Mouse (Mus musculus): ENCODE measurements around the gene Plcg2.
A peak's percentile ranks its signal among the peaks of the same experiment; 100 is the strongest.

Plcg2 gene

GRCm38 (mm10) chr8:117498179-117498914 lies at the start of gene Plcg2:
Gene Plcg2, plus strand, starts transcription at chr8:117498291.
- no peak for DNase-seq

DNA sequence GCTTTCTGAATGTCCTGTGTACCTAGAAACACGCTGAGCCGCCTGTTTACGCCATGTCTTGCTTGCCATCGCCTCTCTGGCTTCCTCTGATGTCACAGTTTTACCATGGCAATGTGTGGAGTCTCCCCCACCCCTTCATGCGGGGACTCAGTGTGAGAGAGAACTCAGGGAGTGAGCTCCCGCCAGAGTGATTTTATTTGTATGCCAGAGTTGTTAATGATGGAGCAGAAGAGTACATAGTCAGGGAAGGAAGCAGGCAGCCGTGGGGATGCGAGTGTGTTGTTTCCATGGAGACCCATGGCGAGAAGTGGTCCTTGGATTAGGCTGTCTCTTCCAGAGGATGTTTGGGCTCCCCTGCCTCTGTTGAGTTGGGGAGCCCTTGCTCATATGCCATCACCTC lies 47.0 kb upstream of the Plcg2 start:
- DNase-seq = no peak

GRCm38 (mm10) chr8:117453974-117454373 lies 44.1 kb upstream of the Plcg2 start:
- no peak for DNase-seq

DNA sequence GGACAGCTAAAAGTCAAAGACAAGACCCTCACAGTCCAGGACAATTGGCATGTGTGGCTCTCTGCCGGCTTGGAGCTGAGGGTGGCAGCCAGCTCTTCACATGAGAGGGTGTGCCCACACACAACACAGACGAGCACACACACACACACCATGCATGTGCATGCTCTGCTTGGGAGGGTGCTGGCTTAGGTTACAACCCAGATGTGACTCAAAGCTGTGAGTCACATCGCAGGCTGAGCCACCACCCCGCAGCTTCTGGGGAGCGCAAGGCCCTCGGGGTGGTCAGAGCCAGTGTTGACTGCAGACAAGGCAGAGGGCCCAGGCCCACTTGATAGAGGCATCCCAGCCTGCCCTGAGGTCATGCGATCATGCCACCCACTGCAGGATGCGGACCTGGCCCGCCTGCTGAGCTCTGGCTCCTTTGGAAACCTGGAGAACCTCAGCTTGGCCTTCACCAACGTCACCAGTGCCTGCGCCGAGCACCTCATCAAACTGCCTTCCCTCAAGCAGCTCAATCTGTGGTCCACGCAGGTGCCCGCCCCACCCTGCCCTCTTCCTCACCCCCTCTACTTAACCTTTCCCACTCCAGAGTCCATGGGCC lies 43.5 kb upstream of the Plcg2 start:
- no peak for DNase-seq

GRCm38 (mm10) chr8:117455701-117456100 lies 42.4 kb upstream of the Plcg2 start:
- no peak for DNase-seq

DNA sequence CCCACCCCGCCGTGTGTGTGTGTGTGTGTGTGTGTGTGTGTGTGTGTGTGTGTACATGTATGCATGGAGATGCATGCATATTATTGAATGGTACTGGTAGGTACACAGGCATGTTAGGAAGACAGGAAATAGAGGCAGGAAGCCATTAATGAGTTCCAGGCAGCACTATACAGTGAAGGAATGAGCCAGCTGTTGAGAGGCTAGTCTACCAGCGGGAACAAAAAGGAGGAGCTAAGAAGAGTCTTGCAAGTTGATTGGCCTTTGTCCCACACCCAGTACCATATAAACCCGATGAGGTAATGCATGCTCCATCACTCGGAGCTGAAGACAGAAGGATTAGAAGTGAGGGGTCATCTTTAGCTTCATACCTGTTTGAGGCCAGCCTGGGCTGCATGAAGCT lies 39.7 kb upstream of the Plcg2 start:
- no peak for DNase-seq

DNA sequence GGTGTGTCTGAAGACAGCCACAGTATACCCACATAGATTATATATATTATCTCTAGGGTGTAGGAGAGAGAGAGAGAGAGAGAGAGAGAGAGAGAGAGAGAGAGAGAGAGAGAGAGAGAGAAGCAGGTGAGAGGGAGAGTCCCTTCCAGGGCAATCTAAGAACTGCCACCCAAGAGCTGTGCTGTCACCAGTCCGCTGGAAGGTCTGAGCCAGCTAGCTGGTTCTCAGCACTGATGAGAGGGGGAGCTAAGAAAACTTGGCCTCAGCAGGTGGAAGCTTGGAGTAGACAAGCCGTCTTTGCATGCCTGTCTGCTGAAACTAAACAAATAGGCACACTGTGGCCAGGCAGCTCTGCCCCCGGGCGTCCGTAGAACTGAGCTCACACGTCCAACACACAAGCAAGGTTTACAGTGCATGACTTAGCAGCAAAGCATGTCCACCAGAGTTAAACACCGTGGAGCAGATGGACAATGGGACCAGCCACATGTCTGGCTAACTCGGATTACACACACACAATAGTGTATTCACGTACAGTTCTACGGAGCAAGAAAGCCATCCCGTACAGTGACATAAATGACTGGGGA lies 35.3 kb upstream of the Plcg2 start:
- DNase-seq = no peak

DNA sequence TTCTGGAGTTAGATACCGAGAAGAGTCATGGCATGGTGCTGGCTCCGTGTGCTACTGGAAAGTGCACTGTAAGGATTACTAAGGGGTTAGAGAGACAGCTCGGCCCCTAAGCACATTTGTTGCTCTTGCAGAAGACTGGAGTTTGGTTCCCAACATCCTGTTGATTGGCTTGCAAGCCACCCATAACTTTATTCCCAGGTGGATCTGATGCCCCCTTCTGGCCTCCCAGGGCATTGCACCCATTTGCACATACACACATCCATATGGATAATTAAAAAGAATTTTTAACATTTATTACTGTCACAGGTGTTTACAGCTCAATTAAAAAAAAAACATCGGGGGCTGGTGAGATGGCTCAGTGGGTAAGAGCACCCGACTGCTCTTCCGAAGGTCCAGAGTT lies 33.6 kb upstream of the Plcg2 start:
- DNase-seq = no peak

GRCm38 (mm10) chr8:117465250-117465649 lies 32.8 kb upstream of the Plcg2 start:
- DNase-seq = peak; percentile 42

DNA sequence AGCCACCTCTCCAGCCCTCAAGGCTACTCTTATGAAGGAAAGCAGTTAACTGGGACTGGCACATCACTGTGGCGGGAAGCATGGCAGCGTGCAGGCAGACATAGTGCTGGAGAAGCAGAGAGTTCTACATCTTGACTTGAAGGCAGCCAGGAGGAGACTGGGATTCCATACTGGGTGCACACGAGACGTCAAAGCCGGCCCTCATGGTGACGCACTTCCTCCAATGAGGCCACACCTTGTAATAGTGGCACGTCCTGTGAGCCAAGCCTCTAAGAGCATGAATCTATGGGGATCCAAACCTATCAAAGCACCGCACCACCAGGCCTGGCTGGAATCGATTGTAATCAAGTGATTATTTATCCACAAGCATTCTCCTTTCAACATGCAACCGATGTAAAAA lies 30.6 kb upstream of the Plcg2 start:
- no peak for DNase-seq

DNA sequence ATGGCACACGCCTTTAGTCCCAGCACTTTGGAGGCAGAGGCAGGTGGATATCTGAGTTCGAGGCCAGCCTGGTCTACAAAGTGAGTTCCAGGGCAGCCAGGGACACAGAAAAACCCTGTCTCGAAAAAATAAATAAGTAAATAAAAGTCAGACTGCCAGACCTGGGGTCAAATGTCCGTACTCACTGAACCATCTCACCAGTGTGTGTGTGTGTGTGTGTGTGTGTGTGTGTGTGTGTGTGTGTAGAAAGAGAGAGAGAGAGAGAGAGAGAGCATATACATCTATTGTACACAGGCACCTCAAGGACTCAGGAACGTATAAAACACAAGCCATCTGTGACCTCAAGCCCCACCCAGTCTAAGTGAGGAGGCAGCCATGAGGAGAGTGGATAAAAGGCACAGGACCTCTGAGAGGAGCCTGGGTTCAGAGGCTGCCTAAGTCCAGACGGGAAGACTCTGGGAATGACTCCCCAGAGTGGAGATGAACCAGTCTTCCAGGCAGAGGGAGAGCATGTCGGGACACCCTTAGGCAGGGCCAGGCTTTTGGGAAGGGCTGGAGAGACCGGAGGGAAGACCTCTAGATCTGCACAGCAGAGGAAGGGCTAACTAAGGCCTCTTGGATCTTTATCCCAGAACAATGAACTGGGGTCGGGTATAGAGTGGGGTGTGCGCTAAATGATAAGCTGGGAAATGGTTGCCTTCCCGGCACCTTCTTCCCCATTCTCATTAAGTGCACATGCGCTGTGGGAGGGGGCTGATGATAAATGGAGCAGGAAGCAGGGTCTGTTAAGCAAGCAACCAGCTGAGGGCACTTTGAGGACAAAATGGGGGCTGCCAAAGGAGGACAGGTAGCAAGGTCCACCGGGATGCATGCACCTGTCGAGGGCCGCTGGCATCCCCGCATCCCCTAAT lies 28.4 kb upstream of the Plcg2 start:
- DNase-seq = no peak

GRCm38 (mm10) chr8:117470342-117470781 lies 27.7 kb upstream of the Plcg2 start:
- peak; percentile 27 for DNase-seq

- peak; percentile 35 for DNase-seq
These were observed 26.9 kb upstream of the Plcg2 start for GRCm38 (mm10) chr8:117471174-117471573.

DNA sequence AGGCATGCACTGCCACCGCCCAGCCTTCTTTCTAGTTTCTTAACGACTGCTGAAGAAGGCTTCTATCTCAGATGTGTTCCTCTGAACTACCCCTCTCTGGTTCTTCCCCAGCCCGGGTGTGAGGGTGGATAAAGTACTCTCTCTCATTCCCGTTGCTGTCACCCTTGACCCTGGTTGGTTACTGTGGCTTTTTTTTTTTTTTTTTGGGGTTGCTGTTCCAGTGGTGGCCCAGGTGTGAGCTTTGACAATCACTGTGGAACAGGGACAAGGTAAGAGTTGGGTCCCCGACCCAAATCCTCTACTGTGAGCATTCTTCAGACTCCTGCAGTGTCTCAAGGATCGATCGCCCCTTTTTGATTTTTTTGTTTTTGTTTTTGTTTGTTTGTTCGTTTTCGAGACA lies 26.4 kb upstream of the Plcg2 start:
- DNase-seq = no peak

DNA sequence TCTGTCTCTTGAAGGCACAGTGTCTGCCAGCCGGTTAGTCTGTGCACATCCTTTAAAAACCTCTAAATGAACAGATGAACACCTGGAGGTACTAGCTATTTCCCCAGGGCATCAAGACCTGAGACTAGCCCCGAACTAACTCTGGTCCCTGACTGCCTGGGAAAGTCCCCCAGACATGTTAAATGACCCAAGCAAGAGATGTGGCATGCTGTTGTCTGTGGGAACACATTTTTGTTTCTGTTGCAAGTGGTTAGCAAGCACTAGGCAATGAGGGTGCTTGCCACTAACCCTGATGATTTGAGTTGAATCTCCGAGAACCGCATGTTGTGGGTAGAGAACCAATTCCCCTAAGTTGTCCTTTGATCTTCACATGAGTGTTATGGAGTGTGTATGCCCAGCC lies 25.8 kb upstream of the Plcg2 start:
- DNase-seq = no peak

DNA sequence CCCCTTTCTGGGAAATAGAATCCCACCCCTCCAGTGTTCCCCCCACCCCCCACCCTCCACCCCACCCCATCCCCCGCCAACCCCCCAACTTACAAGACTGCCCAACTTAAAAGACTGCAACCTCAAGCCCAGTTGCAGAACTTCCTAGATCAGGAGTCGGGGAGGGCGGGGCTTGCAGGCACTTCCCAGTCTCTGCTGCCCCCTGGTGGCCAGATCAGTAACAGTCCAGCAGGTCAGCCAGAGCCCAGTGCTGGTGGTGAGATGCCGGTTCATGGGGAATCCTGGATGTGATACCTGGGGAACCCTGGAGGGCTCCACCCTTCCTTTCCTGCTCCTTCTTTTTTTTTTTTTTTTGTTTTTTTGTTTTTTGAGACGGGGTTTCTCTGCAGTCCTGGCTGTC lies 23.1 kb upstream of the Plcg2 start:
- DNase-seq = peak; percentile 89

GRCm38 (mm10) chr8:117475819-117476218 lies 22.3 kb upstream of the Plcg2 start:
- DNase-seq = no peak

- DNase-seq = no peak
These were observed 20.0 kb upstream of the Plcg2 start for GRCm38 (mm10) chr8:117478082-117478481.

GRCm38 (mm10) chr8:117479996-117480395 lies 18.1 kb upstream of the Plcg2 start:
- no peak for DNase-seq

DNA sequence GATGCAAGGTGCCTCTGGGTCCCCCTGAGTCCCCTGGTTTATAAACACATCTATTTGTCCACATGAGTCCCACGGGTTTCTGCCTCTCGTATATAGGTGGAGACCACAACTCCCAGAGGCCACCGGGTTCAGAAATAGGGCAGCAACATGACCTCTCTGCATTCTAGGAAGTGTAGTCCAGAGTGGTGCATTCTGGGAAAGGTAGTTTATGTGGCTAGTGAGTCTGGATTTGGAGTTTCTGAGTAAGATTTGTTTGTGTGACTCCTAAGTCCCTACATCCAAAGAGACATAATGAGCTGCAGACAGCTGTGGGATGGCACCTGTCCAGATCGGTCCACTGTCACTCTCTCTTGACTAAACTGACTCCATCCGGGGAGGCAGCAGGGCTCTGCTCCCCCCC lies 17.6 kb upstream of the Plcg2 start:
- DNase-seq = no peak

DNA sequence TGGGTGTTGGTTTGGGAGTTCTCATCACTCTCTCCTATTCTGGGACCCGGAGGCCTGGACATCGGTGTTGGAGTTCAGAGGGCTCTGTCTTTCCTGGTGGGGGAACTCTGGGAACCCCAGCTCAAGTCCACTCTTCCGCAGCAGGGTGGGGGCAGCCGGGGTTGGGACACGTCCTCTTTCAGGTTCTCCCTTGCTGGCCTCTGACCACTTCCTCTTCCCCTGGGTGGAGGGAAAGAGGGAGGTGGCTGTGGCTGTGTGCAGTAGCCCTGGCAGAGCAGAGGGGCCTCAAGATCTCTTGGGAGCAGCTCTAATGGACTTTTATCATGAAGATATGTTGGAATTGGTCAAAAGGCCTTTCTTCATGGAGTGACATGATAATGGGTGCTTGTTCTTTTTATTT lies 16.3 kb upstream of the Plcg2 start:
- DNase-seq = no peak

- no peak for DNase-seq
These were observed 13.4 kb upstream of the Plcg2 start for GRCm38 (mm10) chr8:117484731-117485130.

GRCm38 (mm10) chr8:117485316-117485715 lies 12.8 kb upstream of the Plcg2 start:
- DNase-seq = no peak
